Mouse (Mus musculus) cerebellum, adult 11-12 months (tissue): Measurements from ENCODE around the gene Mypn.
A peak's percentile ranks its signal among the peaks of the same experiment; 100 is the strongest.

ENCODE experiments used
- DNase-seq: peaks from one replicate; pipeline ENCODE4 v3.0.0; 2022

Gene Mypn

GRCm38 (mm10) chr10:63203728-63204127, at the start of gene Mypn:
TSS of gene Mypn (minus strand) at chr10:63203952.
- DNase-seq = no peak

- DNase-seq = no peak
These were observed 44.7 kb upstream of the Mypn start for GRCm38 (mm10) chr10:63248421-63248820.

- no peak for DNase-seq
These were observed 43.7 kb upstream of the Mypn start for GRCm38 (mm10) chr10:63247457-63247856.

GRCm38 (mm10) chr10:63245846-63246245, 42.1 kb upstream of the Mypn start:
- no peak for DNase-seq

- peak; percentile 17 for DNase-seq
These were observed 41.0 kb upstream of the Mypn start for GRCm38 (mm10) chr10:63244746-63245145.

GRCm38 (mm10) chr10:63244055-63244671, 40.4 kb upstream of the Mypn start:
- no peak for DNase-seq

- peak; percentile 94 for DNase-seq
These were observed 39.8 kb upstream of the Mypn start, which contains the start of gene Herc4 for GRCm38 (mm10) chr10:63243493-63244054. TSS of gene Herc4 (plus strand) at chr10:63243810.

GRCm38 (mm10) chr10:63242798-63243435, 39.2 kb upstream of the Mypn start:
- DNase-seq = no peak

- no peak for DNase-seq
These were observed 37.1 kb upstream of the Mypn start for GRCm38 (mm10) chr10:63240868-63241271.

GRCm38 (mm10) chr10:63239848-63240247, 36.1 kb upstream of the Mypn start:
- DNase-seq = no peak

- DNase-seq = no peak
These were observed 34.3 kb upstream of the Mypn start for GRCm38 (mm10) chr10:63238090-63238489.

GRCm38 (mm10) chr10:63237206-63237605, 33.5 kb upstream of the Mypn start:
- no peak for DNase-seq

GRCm38 (mm10) chr10:63236663-63237062, 32.9 kb upstream of the Mypn start:
- DNase-seq = no peak

- no peak for DNase-seq
These were observed 32.1 kb upstream of the Mypn start for GRCm38 (mm10) chr10:63235889-63236288.

- no peak for DNase-seq
These were observed 30.4 kb upstream of the Mypn start for GRCm38 (mm10) chr10:63234133-63234532.

- no peak for DNase-seq
These were observed 27.9 kb upstream of the Mypn start for GRCm38 (mm10) chr10:63231630-63232029.

- DNase-seq = no peak
These were observed 27.1 kb upstream of the Mypn start for GRCm38 (mm10) chr10:63230854-63231253.

GRCm38 (mm10) chr10:63230266-63230665, 26.5 kb upstream of the Mypn start:
- DNase-seq = no peak

- DNase-seq = no peak
These were observed 20.6 kb upstream of the Mypn start for GRCm38 (mm10) chr10:63224341-63224740.

GRCm38 (mm10) chr10:63221081-63221783, 17.5 kb upstream of the Mypn start:
- no peak for DNase-seq

GRCm38 (mm10) chr10:63208871-63209270, 5.1 kb upstream of the Mypn start:
- DNase-seq = no peak

GRCm38 (mm10) chr10:63203002-63203401, 750 bp downstream of the Mypn start:
- no peak for DNase-seq

- no peak for DNase-seq
These were observed 2.2 kb downstream of the Mypn start for GRCm38 (mm10) chr10:63201534-63201933.

GRCm38 (mm10) chr10:63199008-63199407, 4.7 kb downstream of the Mypn start:
- no peak for DNase-seq
